Mouse (Mus musculus): ENCODE measurements around the gene Hibch. TPM values are rescaled to one million over a fixed set of nuclear protein-coding genes. Genes with fewer than 3 reads are reported as not detected.

Hibch gene
- polyA plus RNA-seq (2015; fragmentation: Illumina TruSeq; extraction: RNeasy Lipid Tissue Mini Kit (QIAGEN cat#74804); ENCODE audit: low read depth, low replicate concordance) = 32.1 TPM

DNA sequence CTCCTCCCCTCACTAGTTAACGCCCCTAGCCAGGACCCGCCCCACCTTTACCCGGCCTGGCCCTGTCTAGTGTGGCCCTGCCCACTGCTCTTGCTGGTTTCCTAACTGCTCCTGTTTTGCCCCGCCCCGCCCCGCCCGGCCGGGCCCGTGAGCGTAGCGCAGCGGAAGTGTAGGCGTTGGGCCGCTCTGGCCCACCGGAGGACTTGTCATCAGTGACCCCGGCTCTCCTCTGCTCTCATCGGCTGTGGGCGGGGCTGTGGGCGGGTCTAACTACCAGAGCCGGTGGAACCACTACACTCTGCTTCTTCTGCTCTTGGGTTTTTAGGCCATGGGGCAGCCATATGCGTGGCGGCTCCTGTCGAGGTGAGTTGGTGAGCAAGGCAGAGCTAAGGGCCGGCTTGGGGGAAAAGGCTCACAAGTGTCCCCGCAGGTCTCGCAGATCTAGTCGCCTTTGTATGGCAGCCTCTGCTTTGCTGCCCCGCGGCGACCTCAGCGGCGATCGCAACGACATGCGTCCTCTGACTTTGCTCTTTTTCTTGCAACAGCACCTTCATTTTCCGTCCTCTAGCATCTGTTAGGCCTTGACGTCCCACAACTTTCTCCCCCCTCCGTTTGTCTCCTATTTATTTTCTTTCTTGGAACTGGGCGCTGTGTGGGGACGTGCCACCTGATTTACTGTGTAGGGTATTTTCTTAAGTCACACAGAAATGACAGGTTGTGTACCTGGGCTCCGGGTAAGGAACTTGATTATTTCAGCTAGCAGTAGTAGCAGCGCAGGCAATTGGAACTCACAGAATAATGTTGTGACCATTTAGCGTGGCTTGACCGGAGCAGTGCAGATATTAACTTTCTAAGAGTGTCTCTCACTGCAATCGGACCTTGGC is at the start of gene Hibch:
Gene Hibch (plus strand): TSS at position 148 of the 884 bp plus-strand sequence.

GRCm38 (mm10) chr1:52816910-52817812 is 27.6 kb upstream of the Hibch start, which contains the start of gene Inpp1:
Gene Inpp1, minus strand, starts transcription at chr1:52817688.

Other genes with a start within 250 kb of the Hibch start
- 4.2 TPM for gene Nemp2, start 214.2 kb upstream of the Hibch start, polyA plus RNA-seq (2015; fragmentation: Illumina TruSeq; extraction: RNeasy Lipid Tissue Mini Kit (QIAGEN cat#74804); ENCODE audit: low read depth, low replicate concordance)
- 52.8 TPM for gene Mfsd6, start 117.5 kb upstream of the Hibch start, polyA plus RNA-seq (2015; fragmentation: Illumina TruSeq; extraction: RNeasy Lipid Tissue Mini Kit (QIAGEN cat#74804); ENCODE audit: low read depth, low replicate concordance)
- 39.8 TPM for gene Inpp1, start 27.2 kb upstream of the Hibch start, polyA plus RNA-seq (2015; fragmentation: Illumina TruSeq; extraction: RNeasy Lipid Tissue Mini Kit (QIAGEN cat#74804); ENCODE audit: low read depth, low replicate concordance)
- 15.9 TPM for gene 1700019D03Rik, start 175.2 kb downstream of the Hibch start, polyA plus RNA-seq (2015; fragmentation: Illumina TruSeq; extraction: RNeasy Lipid Tissue Mini Kit (QIAGEN cat#74804); ENCODE audit: low read depth, low replicate concordance)
- 0.27 TPM for gene Mstn, start 216.7 kb downstream of the Hibch start, polyA plus RNA-seq (2015; fragmentation: Illumina TruSeq; extraction: RNeasy Lipid Tissue Mini Kit (QIAGEN cat#74804); ENCODE audit: low read depth, low replicate concordance)

Measured in brain, adult 10 weeks (tissue).